Mouse (Mus musculus) intestine, embryonic 14.5 days (tissue): Measurements from ENCODE around the gene Asgr1. TPM values are rescaled to one million over a fixed set of nuclear protein-coding genes. Genes with fewer than 3 reads are reported as not detected.
"Not testable (repeated sequence)": the region's sequence is repeated elsewhere in the genome, so short reads cannot be mapped to it uniquely, and the experiment has no call there.

Experiments
- ATAC-seq: fragments of 200-750 bp; cut with Nextera tagmentation; replicated peaks from 2 replicates; pipeline ENCODE4 v1.8.0; 2017; ENCODE audit warnings: low read depth, moderate number of reproducible peaks, moderate TSS enrichment, moderate library complexity; ENCODE audit not compliant: low FRiP score, low TSS enrichment
- DNase-seq: peaks from one replicate; pipeline ENCODE4 v3.0.0-alpha.2; 2018; ENCODE audit warnings: low spot score
- H3K27ac ChIP-seq: fragments of 300-500 bp; sonication (generic); 2 replicates; pipeline ENCODE4 v1.5.1; 2014; ENCODE audit warnings: low read depth, mild to moderate bottlenecking, control low read depth
- H3K27me3 ChIP-seq: fragments of 300-500 bp; sonication (generic); replicated peaks from 2 replicates; pipeline ENCODE4 v1.6.1; 2014; ENCODE audit warnings: low read length, control low read depth; ENCODE audit not compliant: control insufficient read depth, insufficient read depth
- H3K36me3 ChIP-seq: fragments of 300-500 bp; sonication (generic); 2 replicates; pipeline ENCODE4 v1.6.1; 2014; ENCODE audit warnings: low read length, control low read depth; ENCODE audit not compliant: control insufficient read depth, insufficient read depth
- H3K4me1 ChIP-seq: fragments of 300-500 bp; sonication (generic); replicated peaks from 2 replicates; pipeline ENCODE4 v1.6.1; 2014; ENCODE audit warnings: low read length, control low read depth, mixed read lengths; ENCODE audit not compliant: control insufficient read depth, insufficient read depth
- H3K4me2 ChIP-seq: fragments of 300-500 bp; sonication (generic); 2 replicates; pipeline ENCODE4 v1.6.1; 2014; ENCODE audit warnings: low read length
- H3K4me3 ChIP-seq: fragments of 300-500 bp; sonication (generic); 2 replicates; pipeline ENCODE4 v1.5.1; 2014; ENCODE audit warnings: low read depth, low read length, control low read depth, mixed read lengths
- H3K9ac ChIP-seq: fragments of 300-500 bp; sonication (generic); 2 replicates; pipeline ENCODE4 v1.6.1; 2014; ENCODE audit warnings: mild to moderate bottlenecking, low read length
- H3K9me3 ChIP-seq: fragments of 300-500 bp; sonication (generic); 2 replicates; pipeline ENCODE4 v1.6.1; 2016; ENCODE audit warnings: low read length, control low read depth; ENCODE audit not compliant: control insufficient read depth
- WGBS: fragments of 180-500 bp; shearing (Covaris S2); extraction: QIAGEN DNeasy Blood & Tissue Kit; methylation state at CpG from one replicate; pipeline ENCODE4 v1.1.7; 2014; 5-methylcytosine and 5-hydroxymethylcytosine counted together
- polyA plus RNA-seq: library from polyadenylated mRNA; unstranded; fragments of >200 nt; fragmentation: Nextera tagmentation; extraction: Ambion mirVana; gene quantifications from 2 replicates; pipeline ENCODE4 v1.2.1, GENCODE M21; 2014

Gene Asgr1
- polyA plus RNA-seq, 1 experiment from 2014 or later: 0.26 TPM

DNA sequence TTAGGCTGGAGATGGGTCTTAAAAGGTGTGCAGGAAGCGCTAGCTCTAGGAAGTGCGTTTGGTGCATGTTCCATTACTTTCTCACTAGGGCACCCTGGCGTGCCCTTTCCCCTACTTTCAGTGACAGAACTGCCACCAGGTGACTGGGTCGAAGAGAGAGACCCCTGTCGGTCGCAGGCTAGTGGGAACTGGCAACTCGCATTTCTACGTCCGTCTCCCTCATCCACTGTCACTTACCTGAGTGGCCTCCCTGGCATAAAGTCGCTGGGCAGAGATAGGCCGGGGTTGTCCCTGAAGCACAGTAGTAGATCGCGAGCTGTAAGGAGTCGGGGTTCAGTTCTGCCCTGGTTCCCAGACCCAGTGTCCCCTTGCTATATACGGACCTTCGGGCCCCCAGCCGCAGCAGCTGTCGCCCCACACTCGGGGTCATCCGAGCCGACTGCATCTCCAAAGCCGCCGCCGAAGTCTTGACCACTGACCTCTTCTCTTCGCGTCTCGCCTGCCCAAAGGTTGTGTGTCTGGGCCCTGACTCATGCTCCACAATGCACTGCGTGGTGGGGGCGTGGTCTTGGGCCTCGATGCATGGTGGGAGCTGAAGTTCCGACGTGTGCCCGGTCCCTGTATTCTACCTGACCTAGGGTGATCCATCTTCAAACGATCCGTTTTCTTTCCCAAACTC is 38.9 kb upstream of the Asgr1 start, which contains the start of gene Acadvl:
Acadvl (minus strand) TSS at position 532 of the 679 bp plus-strand sequence.
- peak within 1 kb of the TSS; percentile 17; the same call in 1 of the 2 replicates for H3K27ac ChIP-seq
- no peaks in the 10 kb centered on the region for H3K9me3 ChIP-seq
- ATAC-seq (peak; percentile 84), DNase-seq (peak; percentile 87)
- WGBS: under 1% methylated on average over 35 of the region's 35 CpGs
- H3K4me3 ChIP-seq: peak within 1 kb of the TSS; percentile 52
- peaks cover 29% of the 10 kb centered on the region for H3K4me1 ChIP-seq
- H3K4me2 ChIP-seq: peak within 1 kb of the TSS; percentile 68
- peak within 1 kb of the TSS; percentile 55 for H3K9ac ChIP-seq
- no peaks in the 10 kb centered on the region for H3K27me3 ChIP-seq
- peaks cover 39% of the 10 kb centered on the region for H3K36me3 ChIP-seq

DNA sequence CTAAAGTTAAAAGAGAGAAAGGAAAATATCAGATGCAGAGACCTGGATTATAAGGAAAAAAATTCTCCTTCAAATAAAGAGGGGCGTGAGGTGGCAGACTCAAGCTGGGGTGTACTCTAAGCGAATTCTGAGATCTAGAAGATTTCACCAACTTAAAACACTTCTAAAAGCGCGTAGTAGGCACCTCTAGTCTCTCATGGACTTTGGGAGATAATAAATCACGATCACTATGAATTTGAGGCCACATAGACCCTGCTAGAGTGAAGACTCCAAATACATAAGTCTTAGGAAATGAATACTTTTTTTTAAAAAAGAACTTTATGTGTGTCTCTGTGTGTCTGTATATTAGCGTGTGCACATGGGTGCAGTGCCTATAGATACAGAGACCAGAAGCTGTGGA is 38.2 kb upstream of the Asgr1 start:
- no peaks in the 10 kb centered on the region for H3K27me3 ChIP-seq
- H3K4me2 ChIP-seq: peak overlapping the region; percentile 68
- H3K4me1 ChIP-seq: peaks cover 36% of the 10 kb centered on the region
- 60% methylated on average over 6 of the region's 6 CpGs for WGBS
- H3K36me3 ChIP-seq: peaks cover 32% of the 10 kb centered on the region
- H3K9me3 ChIP-seq: no peaks in the 10 kb centered on the region
- H3K9ac ChIP-seq: 0 out of 2 replicates have a peak overlapping the region, but pooled peaks have one; percentile 55
- no peak overlapping the region for H3K27ac ChIP-seq
- no peak for ATAC-seq
- H3K4me3 ChIP-seq: peak overlapping the region; percentile 52
- no peak for DNase-seq

DNA sequence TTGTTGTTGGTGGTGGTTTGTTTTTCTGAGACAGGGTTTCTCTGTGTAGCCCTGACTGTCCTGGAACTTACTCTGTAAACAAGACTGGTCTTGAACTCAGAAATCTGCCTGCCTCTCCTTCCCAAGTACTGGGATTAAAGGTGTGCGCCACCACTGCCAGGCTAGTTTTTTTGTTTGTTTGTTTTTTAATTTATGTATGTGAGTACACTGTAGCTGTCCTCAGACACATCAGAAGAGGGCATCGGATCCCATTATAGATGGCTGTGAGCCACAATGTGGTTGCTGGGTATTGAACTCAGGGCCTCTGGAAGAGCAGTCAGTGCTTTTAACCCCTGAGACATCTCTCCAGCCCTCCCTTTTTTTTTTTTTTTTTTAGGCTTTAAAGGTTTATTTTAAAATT is 37.7 kb upstream of the Asgr1 start:
- not testable (repeated sequence) for H3K9me3 ChIP-seq, H3K4me3 ChIP-seq, ATAC-seq, H3K4me2 ChIP-seq, DNase-seq, H3K27me3 ChIP-seq, H3K9ac ChIP-seq, H3K27ac ChIP-seq
- Histone ChIP-seq H3K36me3 (peaks cover 27% of the 10 kb centered on the region), H3K4me1 (peaks cover 37% of the 10 kb centered on the region)
- WGBS: 85% methylated on average over 2 of the region's 2 CpGs

DNA sequence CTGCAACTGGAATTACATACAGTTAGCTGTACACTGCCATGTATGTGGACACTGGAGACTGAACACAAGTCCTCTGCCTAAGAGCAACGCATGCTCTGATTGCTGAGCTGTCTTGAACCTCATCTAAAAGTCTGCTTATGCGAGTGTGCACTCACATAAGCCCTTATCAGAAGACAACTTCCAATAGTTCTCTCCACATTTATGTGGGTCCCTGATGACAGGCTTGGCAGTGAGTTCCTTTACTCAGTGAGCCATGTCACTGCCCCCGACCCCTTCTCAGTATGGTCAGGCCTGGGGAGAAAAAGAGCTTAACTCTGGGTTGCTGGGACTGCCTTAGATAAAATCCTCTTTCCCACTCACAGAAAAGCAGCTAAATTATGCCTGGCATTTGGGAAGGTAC is 37.2 kb upstream of the Asgr1 start, which contains the start of gene Dlg4:
Dlg4 (plus strand) TSS at position 274 of the 400 bp plus-strand sequence.
- H3K4me2 ChIP-seq: peak within 1 kb of the TSS; percentile 56
- peak within 1 kb of the TSS; percentile 69; the same call in 1 of the 2 replicates for H3K9ac ChIP-seq
- DNase-seq: no peak
- no peak within 1 kb of the TSS for H3K4me3 ChIP-seq
- WGBS: 83% methylated on average over 3 of the region's 3 CpGs
- H3K27ac ChIP-seq: peak within 1 kb of the TSS; percentile 44; the same call in 1 of the 2 replicates
- H3K36me3 ChIP-seq: peaks cover 23% of the 10 kb centered on the region
- H3K27me3 ChIP-seq: no peaks in the 10 kb centered on the region
- H3K4me1 ChIP-seq: peaks cover 38% of the 10 kb centered on the region
- ATAC-seq: no peak
- no peaks in the 10 kb centered on the region for H3K9me3 ChIP-seq

DNA sequence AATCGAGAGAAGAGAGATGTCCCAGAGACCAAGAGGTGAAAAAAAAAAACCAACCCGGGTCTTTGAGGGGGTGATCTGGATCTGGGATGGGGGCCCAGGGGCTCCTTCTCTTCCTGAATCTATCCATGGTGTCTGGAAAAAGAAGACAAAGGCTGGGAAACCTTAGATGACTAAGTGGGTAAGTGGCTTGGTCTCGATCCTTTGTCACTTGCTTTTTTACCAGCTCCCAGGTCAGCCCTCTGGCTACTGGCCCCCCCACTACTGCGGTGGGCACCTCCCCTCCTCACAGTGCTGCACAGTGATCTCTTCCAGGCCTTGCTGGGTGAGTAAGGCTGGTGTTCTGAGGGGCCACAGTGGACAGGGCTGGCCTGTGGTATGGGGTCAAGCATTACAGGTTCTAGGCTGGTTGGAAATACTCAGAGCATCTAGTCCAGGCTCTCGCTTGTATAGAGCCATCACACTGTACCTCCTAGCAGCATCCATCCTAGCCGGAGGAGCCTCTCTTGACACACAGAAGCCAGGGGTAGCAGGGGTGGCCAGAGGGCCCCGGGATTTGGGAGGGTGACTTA is 36.6 kb upstream of the Asgr1 start:
- H3K9ac ChIP-seq: no peak overlapping the region; the same call in 1 of the 2 replicates
- ATAC-seq: no peak
- DNase-seq: no peak
- peak overlapping the region; percentile 56 for H3K4me2 ChIP-seq
- peaks cover 44% of the 10 kb centered on the region for H3K4me1 ChIP-seq
- WGBS: 49% methylated on average over 7 of the region's 7 CpGs
- peaks cover 16% of the 10 kb centered on the region for H3K36me3 ChIP-seq
- H3K9me3 ChIP-seq: no peaks in the 10 kb centered on the region
- no peak overlapping the region for H3K4me3 ChIP-seq
- H3K27me3 ChIP-seq: no peaks in the 10 kb centered on the region
- H3K27ac ChIP-seq: no peak overlapping the region

DNA sequence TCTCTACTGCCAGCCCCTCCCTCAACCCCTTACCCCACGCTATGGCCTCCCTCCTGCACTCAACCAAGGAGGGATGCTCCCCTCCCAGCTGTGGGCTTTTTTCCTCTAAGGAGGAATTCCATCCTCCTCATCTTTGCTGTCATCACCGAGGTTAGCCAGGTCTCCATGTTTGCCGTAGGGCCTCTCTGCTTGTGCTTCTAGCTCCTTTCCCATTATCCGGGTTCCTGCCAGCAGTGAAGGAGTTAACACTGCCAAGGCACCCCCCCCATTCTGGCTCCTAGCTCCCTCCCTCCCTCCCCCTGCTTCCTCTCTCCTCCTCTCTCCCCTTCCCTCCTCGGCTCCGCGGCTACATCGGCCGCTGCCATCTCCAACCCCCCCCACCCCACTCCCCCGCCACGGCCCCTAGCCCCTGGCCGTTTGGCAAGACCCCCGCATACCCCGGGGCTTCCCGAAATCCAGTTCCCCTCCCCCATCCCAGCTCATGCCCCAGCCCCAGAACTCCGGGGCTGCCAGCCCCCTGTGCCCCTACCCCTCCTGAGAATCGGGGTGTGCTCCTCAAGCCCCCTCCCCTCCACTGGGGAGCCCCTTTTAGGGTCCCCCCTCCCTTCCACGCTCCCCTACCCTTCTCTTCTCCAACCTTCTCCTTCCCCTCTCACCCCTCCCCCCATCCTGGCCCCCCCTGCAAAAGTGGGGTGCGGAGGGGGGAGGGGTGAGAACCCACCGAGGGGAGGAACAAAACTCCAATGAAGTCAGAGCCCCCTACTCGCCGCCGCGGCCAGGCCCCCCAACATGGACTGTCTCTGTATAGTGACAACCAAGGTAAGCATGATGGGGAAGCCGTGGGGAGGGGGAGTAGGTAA is 35.5 kb upstream of the Asgr1 start:
- peak overlapping the region; percentile 61 for H3K4me3 ChIP-seq
- no peaks in the 10 kb centered on the region for H3K9me3 ChIP-seq
- H3K36me3 ChIP-seq: 0 out of 2 replicates have a peak, but pooled peaks cover 6% of the 10 kb centered on the region
- H3K27ac ChIP-seq: peak overlapping the region; percentile 81
- ATAC-seq: no peak
- H3K4me1 ChIP-seq: peaks cover 51% of the 10 kb centered on the region
- DNase-seq: peak; percentile 77
- WGBS: under 1% methylated on average over 25 of the region's 25 CpGs
- peak overlapping the region; percentile 56 for H3K4me2 ChIP-seq
- H3K27me3 ChIP-seq: no peaks in the 10 kb centered on the region
- H3K9ac ChIP-seq: peak overlapping the region; percentile 69

DNA sequence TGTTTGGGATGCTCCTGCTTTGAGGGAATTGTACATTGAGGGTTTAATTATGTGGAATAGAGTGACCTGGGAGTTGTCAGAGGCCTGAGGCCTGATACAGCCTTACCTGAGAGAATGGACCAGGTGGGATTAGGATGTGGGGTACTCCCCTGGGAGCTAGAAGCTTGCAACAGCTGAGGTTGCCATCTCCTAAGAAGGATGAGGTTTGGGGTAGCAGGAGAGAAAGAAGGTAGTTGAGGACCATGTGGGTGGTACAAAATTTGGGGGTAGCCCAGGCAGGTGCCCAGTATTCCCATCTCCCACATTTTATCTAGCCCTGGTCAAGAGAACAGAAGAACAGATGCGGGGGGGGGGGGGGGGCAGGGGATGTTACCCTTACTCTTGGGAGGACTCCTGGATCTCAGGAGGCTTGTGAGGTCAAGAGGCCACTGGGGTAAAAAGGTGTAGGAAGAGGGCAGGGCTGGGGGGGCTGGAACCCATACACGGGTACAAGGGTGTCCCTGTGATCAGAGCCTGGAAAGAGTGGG is 34.3 kb upstream of the Asgr1 start:
- peak overlapping the region; percentile 69; the same call in 1 of the 2 replicates for H3K9ac ChIP-seq
- H3K4me3 ChIP-seq: peak overlapping the region; percentile 61
- H3K4me2 ChIP-seq: peak overlapping the region; percentile 56
- peak overlapping the region; percentile 71; the same call in 1 of the 2 replicates for H3K27ac ChIP-seq
- ATAC-seq (no peak), DNase-seq (no peak)
- H3K9me3 ChIP-seq: no peaks in the 10 kb centered on the region
- WGBS: 22% methylated on average over 2 of the region's 2 CpGs
- peaks cover 57% of the 10 kb centered on the region for H3K4me1 ChIP-seq
- no peaks in the 10 kb centered on the region for H3K27me3 ChIP-seq
- no peaks in the 10 kb centered on the region for H3K36me3 ChIP-seq

DNA sequence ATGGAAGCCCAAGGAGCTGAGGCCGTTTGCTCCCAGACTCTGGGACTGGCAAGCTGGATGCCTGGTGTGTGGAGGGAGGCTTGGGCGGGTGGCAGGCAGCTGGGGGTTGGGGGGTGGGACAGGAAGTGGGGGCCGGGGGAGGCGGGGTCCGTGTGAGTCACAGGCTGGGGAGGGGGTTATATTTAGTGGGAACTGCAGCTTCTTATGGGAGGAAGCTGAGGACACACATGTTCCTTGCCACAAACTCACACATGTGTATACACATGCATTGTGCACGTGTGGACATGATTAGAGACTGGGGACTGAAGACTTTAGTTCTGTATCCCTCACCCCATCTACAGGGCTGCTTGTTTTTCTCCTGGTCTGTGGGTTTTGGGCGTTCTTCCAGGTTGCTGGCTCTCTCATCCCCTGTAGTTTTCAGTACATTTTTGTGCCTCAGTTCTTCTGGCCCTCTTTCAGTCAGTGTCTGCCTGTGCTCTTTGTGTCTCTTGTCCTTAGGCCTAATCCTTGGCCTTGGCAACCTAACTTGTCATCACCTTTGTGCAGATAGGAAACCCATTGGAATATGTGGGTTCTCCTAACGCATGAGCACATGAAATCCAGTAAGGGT is 33.8 kb upstream of the Asgr1 start:
- peak overlapping the region; percentile 56 for H3K4me2 ChIP-seq
- peak overlapping the region; percentile 71 for H3K27ac ChIP-seq
- no peaks in the 10 kb centered on the region for H3K27me3 ChIP-seq
- H3K9ac ChIP-seq: no peak overlapping the region
- H3K4me1 ChIP-seq: peaks cover 58% of the 10 kb centered on the region
- DNase-seq (no peak), ATAC-seq (no peak)
- no peaks in the 10 kb centered on the region for H3K36me3 ChIP-seq
- H3K4me3 ChIP-seq: peak overlapping the region; percentile 61
- no peaks in the 10 kb centered on the region for H3K9me3 ChIP-seq
- WGBS: 9% methylated on average over 8 of the region's 8 CpGs
